Mouse (Mus musculus) ES-E14 (cell line): ENCODE data around the gene Fndc3b.

Experiments used
- HCFC1 ChIP-seq: IDR thresholded peaks from 2 replicates; pipeline ENCODE4 v1.6.1; 2012; ENCODE audit warnings: low read length, inconsistent platforms, borderline replicate concordance; ENCODE audit not compliant: insufficient read depth
- MAFK ChIP-seq: IDR thresholded peaks from 2 replicates; pipeline ENCODE4 v1.6.1; 2014; ENCODE audit warnings: mild to moderate bottlenecking, low read depth, low read length, inconsistent platforms; ENCODE audit not compliant: insufficient read depth
- ZC3H11A ChIP-seq: IDR thresholded peaks from 2 replicates; pipeline ENCODE4 v1.6.1; 2012; ENCODE audit warnings: low read depth, mild to moderate bottlenecking, inconsistent platforms, low read length, borderline replicate concordance
- ZNF384 ChIP-seq: IDR thresholded peaks from 2 replicates; pipeline ENCODE4 v1.6.1; 2012; ENCODE audit warnings: low read depth, low read length, inconsistent platforms

GRCm38 (mm10) chr3:27551005-27551404, 160.1 kb downstream of the Fndc3b start:
- TF ChIP-seq ZC3H11A (no peak), HCFC1 (no peak), ZNF384 (no peak), MAFK (no peak)
